Mouse (Mus musculus): ENCODE data around the gene Tspo. TPM values are rescaled to one million over a fixed set of nuclear protein-coding genes. Genes with fewer than 3 reads are reported as not detected.

The Tspo gene
- polyA plus RNA-seq, 1 experiment from 2014 or later, result 24.7 TPM

Small RNA genes lying within 50 kb of the gene (microRNA-seq; reads per million reads assigned to microRNA genes)
- gene Gm24575 (ENCODE audit: borderline number of aligned reads), result not detected

Other genes starting within 250 kb of the Tspo start
- 37.0 and 40.8 TPM in 2 replicates for gene Arfgap3, start 213.3 kb upstream of the Tspo start, polyA plus RNA-seq (2014; fragmentation: Nextera tagmentation; extraction: Ambion mirVana)
- 41.7 and 41.9 TPM in 2 replicates for gene Pacsin2, start 99.0 kb upstream of the Tspo start, polyA plus RNA-seq (2014; fragmentation: Nextera tagmentation; extraction: Ambion mirVana)
- gene Ttll1, start 52.7 kb upstream of the Tspo start, polyA plus RNA-seq (2014; fragmentation: Nextera tagmentation; extraction: Ambion mirVana), result 18.1 and 19.8 TPM in 2 replicates
- 2.7 and 3.0 TPM in 2 replicates for gene Bik, start 36.7 kb upstream of the Tspo start, polyA plus RNA-seq (2014; fragmentation: Nextera tagmentation; extraction: Ambion mirVana)
- 40.3 and 42.5 TPM in 2 replicates for gene Mcat, start 195 bp downstream of the Tspo start, polyA plus RNA-seq (2014; fragmentation: Nextera tagmentation; extraction: Ambion mirVana)
- 48.6 and 54.4 TPM in 2 replicates for gene Ttll12, start 31.6 kb downstream of the Tspo start, polyA plus RNA-seq (2014; fragmentation: Nextera tagmentation; extraction: Ambion mirVana)
- 30.2 and 32.8 TPM in 2 replicates for gene Scube1, start 161.4 kb downstream of the Tspo start, polyA plus RNA-seq (2014; fragmentation: Nextera tagmentation; extraction: Ambion mirVana)
- gene Mpped1, start 215.9 kb downstream of the Tspo start, polyA plus RNA-seq (2014; fragmentation: Nextera tagmentation; extraction: Ambion mirVana), result 6.3 and 6.9 TPM in 2 replicates

All from embryonic facial prominence, embryonic 11.5 days (tissue).